Mouse (Mus musculus) gastrocnemius, adult 8-10 months (tissue): ENCODE measurements around the gene Clcn5. TPM values are rescaled to one million over a fixed set of nuclear protein-coding genes. Genes with fewer than 3 reads are reported as not detected.
A peak's percentile ranks its signal among the peaks of the same experiment; 100 is the strongest.

Experiments used
- DNase-seq, 2 experiments: peaks; one replicate each; pipeline ENCODE4 v3.0.0; 2022; ENCODE audit warnings: low spot score in 2 of 2
- total RNA-seq, 4 experiments: library from RNA; stranded (reverse); gene quantifications; 2 replicates each; pipeline ENCODE4 v1.2.4; 2022

Gene Clcn5
- total RNA-seq, result 1 to 10 TPM; 1.4 to 1.6 (median 1.6) TPM

GRCm38 (mm10) chrX:7319089-7319721, at the start of gene Clcn5:
Gene Clcn5, minus strand, starts transcription at chrX:7319358.
- peak; percentile 89 to 97 for DNase-seq

GRCm38 (mm10) chrX:7325455-7325854, 6.3 kb upstream of the Clcn5 start:
- no peak for DNase-seq

DNA sequence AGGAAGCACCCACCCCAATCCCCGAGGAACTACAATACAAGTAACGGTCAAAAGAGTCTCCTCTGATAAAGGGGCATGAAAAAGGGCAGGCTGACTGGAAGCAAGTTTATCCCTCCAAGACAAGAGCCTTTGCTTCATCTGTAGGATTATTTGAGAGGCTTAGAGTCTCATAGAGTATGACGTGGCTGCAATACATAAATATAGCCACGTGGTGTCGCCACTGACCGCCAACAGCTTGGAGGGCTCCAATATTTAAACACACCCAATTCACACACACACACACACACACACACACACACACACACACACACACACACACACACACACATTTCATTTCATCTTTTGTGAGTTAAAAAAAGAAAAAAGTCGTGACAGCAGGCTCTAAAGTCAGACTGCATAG, 3.1 kb upstream of the Clcn5 start:
- DNase-seq, result peak; percentile 4 to 23

GRCm38 (mm10) chrX:7320571-7320970, 1.4 kb upstream of the Clcn5 start:
- DNase-seq, result no peak

DNA sequence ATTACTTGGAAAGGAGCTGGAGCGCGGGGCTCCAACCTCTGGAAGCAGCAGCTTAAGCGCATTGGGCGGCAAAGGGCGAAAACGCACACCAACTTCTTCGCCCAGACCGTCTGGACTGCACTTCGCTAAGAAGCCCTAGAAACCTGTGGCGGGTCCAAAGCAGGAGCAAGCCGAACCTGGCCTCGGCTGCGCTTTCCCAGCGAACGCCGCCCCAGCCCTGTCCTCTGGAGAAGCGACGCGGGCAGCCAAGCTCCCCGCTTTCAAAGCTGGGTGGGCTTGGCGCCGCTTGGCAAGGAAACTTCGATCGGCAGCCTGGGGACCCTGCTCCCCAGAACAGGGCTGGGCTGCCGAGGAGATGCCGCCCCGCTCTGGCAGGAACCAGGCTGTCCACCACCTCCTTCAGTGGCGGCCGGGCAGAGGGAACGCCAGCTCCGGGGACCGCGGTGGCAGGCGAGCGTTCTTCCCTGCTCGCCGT, 570 bp downstream of the Clcn5 start:
- DNase-seq, result no peak

GRCm38 (mm10) chrX:7315115-7315514, 4.0 kb downstream of the Clcn5 start:
- no peak for DNase-seq

GRCm38 (mm10) chrX:7314645-7315044, 4.5 kb downstream of the Clcn5 start:
- DNase-seq, result no peak

DNA sequence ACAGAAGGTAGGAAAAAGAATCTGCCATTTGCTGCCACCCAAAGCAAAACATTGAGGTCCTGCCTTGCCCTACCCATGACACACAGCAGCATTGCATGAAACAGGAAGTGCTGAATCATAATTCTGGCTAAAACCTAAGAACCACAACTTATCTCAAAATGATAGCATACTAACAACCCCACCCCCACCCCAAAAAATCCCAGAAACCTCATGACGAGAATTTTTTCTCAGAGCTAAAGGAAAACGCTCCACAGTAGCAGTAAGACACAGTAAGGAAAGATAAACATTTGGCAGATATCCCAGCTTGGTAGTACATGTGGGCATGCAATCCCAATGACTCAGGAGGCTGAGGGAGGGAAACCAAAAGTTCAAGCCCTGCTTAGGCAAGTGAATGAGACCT, 10.9 kb downstream of the Clcn5 start:
- DNase-seq, result no peak

- no peak for DNase-seq
These were observed 12.3 kb downstream of the Clcn5 start for GRCm38 (mm10) chrX:7306861-7307260.

GRCm38 (mm10) chrX:7292981-7293380, 26.2 kb downstream of the Clcn5 start:
- no peak for DNase-seq

GRCm38 (mm10) chrX:7292151-7292768, 26.9 kb downstream of the Clcn5 start:
- no peak for DNase-seq

DNA sequence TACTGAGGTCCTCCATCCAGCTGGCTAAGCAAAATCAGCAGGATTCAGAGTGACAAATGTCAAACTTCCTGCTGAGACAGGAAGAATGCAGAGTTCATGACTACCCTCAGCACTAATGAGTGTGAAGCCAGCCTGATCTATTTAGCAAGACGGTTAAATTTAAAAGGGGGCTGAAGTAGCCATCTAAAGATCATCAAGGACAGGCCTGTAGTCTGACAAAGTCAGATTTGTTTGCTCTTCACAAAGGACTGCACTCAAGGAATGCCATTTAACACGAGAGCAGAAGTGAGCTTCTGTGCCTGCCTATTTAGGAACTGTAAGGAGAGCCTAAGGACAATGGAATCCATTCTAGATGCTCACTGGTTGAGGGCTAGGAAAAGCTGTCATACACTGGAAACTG, 30.2 kb downstream of the Clcn5 start:
- no peak for DNase-seq

- no peak for DNase-seq
These were observed 32.0 kb downstream of the Clcn5 start for GRCm38 (mm10) chrX:7287051-7287734.

GRCm38 (mm10) chrX:7282636-7283035, 36.5 kb downstream of the Clcn5 start:
- no peak for DNase-seq

- no peak for DNase-seq
These were observed 39.4 kb downstream of the Clcn5 start for GRCm38 (mm10) chrX:7279722-7280121.

- DNase-seq, result no peak
These were observed 42.6 kb downstream of the Clcn5 start for GRCm38 (mm10) chrX:7276564-7276963.

- no peak for DNase-seq
These were observed 58.0 kb downstream of the Clcn5 start for GRCm38 (mm10) chrX:7261149-7261548.

GRCm38 (mm10) chrX:7260400-7261113, 58.6 kb downstream of the Clcn5 start:
- DNase-seq, result no peak

- no peak for DNase-seq
These were observed 59.4 kb downstream of the Clcn5 start for GRCm38 (mm10) chrX:7259718-7260117.

GRCm38 (mm10) chrX:7256022-7256421, 63.1 kb downstream of the Clcn5 start:
- no peak for DNase-seq

DNA sequence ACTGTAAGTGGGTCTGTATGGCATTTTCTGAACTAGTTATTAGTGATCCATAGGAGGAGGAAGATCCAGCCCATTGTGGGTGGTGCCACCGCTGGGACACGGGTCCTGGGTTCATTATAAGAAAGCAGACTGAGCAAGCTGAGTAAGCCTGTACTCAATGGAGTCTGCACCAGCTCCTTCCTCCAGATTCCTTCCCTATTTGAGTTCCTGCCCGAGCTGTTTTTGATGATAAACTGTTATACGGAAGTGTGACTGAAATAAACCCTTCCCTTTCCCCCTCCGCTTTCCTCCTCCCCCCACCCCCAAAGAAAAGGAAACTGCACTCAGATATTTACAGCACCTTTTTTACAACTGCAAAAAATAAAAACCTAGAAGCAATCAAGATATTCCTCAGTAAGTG, 115.1 kb downstream of the Clcn5 start:
- no peak for DNase-seq

DNA sequence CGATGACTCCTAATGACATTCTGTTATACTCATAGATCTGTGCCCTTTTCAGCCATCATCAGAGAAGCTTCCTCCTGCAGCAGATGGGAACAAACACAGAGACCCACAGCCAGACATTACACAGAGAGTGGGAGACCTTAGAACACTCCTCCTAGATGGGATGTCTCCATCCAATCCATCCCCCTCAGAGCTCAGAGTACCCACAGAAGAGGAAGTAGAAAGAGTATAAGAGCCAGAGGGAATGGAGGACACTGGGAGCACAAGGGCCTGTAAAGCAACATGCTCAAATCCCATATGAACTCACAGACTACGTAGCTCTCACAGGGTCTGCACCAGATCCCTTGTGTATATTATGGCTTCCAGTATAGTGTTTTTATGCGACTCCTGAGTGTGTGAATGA, 115.6 kb downstream of the Clcn5 start:
- DNase-seq, result no peak
